Mouse (Mus musculus): ENCODE results near the gene Eif4g3. TPM values are rescaled to one million over a fixed set of nuclear protein-coding genes. Genes with fewer than 3 reads are reported as not detected.

Eif4g3 gene
- polyA plus RNA-seq, 1 experiment: 149 TPM

GRCm38 (mm10) chr4:138086949-138087348 is 94.1 kb downstream of the Eif4g3 start:
- no peak for DNase-seq (ENCODE audit: extremely low spot score in 1 of 2, low spot score in 1 of 2)

- no peak for DNase-seq (ENCODE audit: extremely low spot score in 1 of 2, low spot score in 1 of 2)
Measured at GRCm38 (mm10) chr4:138089512-138089911, 96.7 kb downstream of the Eif4g3 start.

GRCm38 (mm10) chr4:138091562-138092194 is 98.9 kb downstream of the Eif4g3 start:
- no peak for DNase-seq (ENCODE audit: extremely low spot score in 1 of 2, low spot score in 1 of 2)

- no peak for DNase-seq (ENCODE audit: extremely low spot score in 1 of 2, low spot score in 1 of 2)
Measured at GRCm38 (mm10) chr4:138100456-138100855, 107.6 kb downstream of the Eif4g3 start.

- no peak for DNase-seq (ENCODE audit: extremely low spot score in 1 of 2, low spot score in 1 of 2)
Measured at GRCm38 (mm10) chr4:138101795-138102194, 109.0 kb downstream of the Eif4g3 start.

GRCm38 (mm10) chr4:138102413-138102812 is 109.6 kb downstream of the Eif4g3 start:
- DNase-seq (ENCODE audit: extremely low spot score in 1 of 2, low spot score in 1 of 2): no peak

- no peak for DNase-seq (ENCODE audit: extremely low spot score in 1 of 2, low spot score in 1 of 2)
Measured at GRCm38 (mm10) chr4:138104967-138105366, 112.1 kb downstream of the Eif4g3 start.

- peak; percentile 55 to 95 for DNase-seq (ENCODE audit: extremely low spot score in 1 of 2, low spot score in 1 of 2)
Measured at GRCm38 (mm10) chr4:138107441-138108409, 114.9 kb downstream of the Eif4g3 start.

- DNase-seq (ENCODE audit: extremely low spot score in 1 of 2, low spot score in 1 of 2): no peak
Measured at GRCm38 (mm10) chr4:138108541-138108940, 115.7 kb downstream of the Eif4g3 start.

- no peak for DNase-seq (ENCODE audit: extremely low spot score in 1 of 2, low spot score in 1 of 2)
Measured at GRCm38 (mm10) chr4:138109332-138109731, 116.5 kb downstream of the Eif4g3 start.

- peak in 1 of 2 experiments; percentile 37 for DNase-seq (ENCODE audit: extremely low spot score in 1 of 2, low spot score in 1 of 2)
Measured at GRCm38 (mm10) chr4:138111858-138112257, 119.0 kb downstream of the Eif4g3 start.

- peak in 1 of 2 experiments; percentile 46 for DNase-seq (ENCODE audit: extremely low spot score in 1 of 2, low spot score in 1 of 2)
Measured at GRCm38 (mm10) chr4:138119740-138120139, 126.9 kb downstream of the Eif4g3 start.

- no peak for DNase-seq (ENCODE audit: extremely low spot score in 1 of 2, low spot score in 1 of 2)
Measured at GRCm38 (mm10) chr4:138124046-138124445, 131.2 kb downstream of the Eif4g3 start.

GRCm38 (mm10) chr4:138127371-138127770 is 134.5 kb downstream of the Eif4g3 start:
- no peak for DNase-seq (ENCODE audit: extremely low spot score in 1 of 2, low spot score in 1 of 2)

GRCm38 (mm10) chr4:138127781-138128180 is 135.0 kb downstream of the Eif4g3 start:
- no peak for DNase-seq (ENCODE audit: extremely low spot score in 1 of 2, low spot score in 1 of 2)

- DNase-seq (ENCODE audit: extremely low spot score in 1 of 2, low spot score in 1 of 2): no peak
Measured at GRCm38 (mm10) chr4:138130149-138130548, 137.3 kb downstream of the Eif4g3 start.

- DNase-seq (ENCODE audit: extremely low spot score in 1 of 2, low spot score in 1 of 2): peak; percentile 30 to 55
Measured at GRCm38 (mm10) chr4:138131226-138131625, 138.4 kb downstream of the Eif4g3 start.

- no peak for DNase-seq (ENCODE audit: extremely low spot score in 1 of 2, low spot score in 1 of 2)
Measured at GRCm38 (mm10) chr4:138131716-138132115, 138.9 kb downstream of the Eif4g3 start.

GRCm38 (mm10) chr4:138133360-138133759 is 140.5 kb downstream of the Eif4g3 start:
- no peak for DNase-seq (ENCODE audit: extremely low spot score in 1 of 2, low spot score in 1 of 2)

- no peak for DNase-seq (ENCODE audit: extremely low spot score in 1 of 2, low spot score in 1 of 2)
Measured at GRCm38 (mm10) chr4:138137336-138137735, 144.5 kb downstream of the Eif4g3 start.

GRCm38 (mm10) chr4:138137804-138138203 is 145.0 kb downstream of the Eif4g3 start:
- no peak for DNase-seq (ENCODE audit: extremely low spot score in 1 of 2, low spot score in 1 of 2)

- no peak for DNase-seq (ENCODE audit: extremely low spot score in 1 of 2, low spot score in 1 of 2)
Measured at GRCm38 (mm10) chr4:138138219-138138618, 145.4 kb downstream of the Eif4g3 start.
